Mouse (Mus musculus) forebrain, embryonic 11.5 days (tissue): Measurements from ENCODE around the gene Sorbs2. TPM values are rescaled to one million over a fixed set of nuclear protein-coding genes. Genes with fewer than 3 reads are reported as not detected.

ENCODE experiments used
- ATAC-seq: fragments of 200-750 bp; cut with Nextera tagmentation; replicated peaks from 2 replicates; pipeline ENCODE4 v1.8.0; 2017; ENCODE audit warnings: moderate TSS enrichment; ENCODE audit not compliant: low FRiP score
- DNase-seq: peaks from one replicate; pipeline ENCODE4 v3.0.0-alpha.2; 2017; ENCODE audit warnings: low spot score
- H3K27ac ChIP-seq: fragments of 300-500 bp; sonication (generic); 2 replicates; pipeline ENCODE4 v1.5.1; 2014; ENCODE audit warnings: low read depth, low read length
- H3K27me3 ChIP-seq: fragments of 300-500 bp; sonication (generic); 2 replicates; pipeline ENCODE4 v1.6.1; 2014; ENCODE audit warnings: mild to moderate bottlenecking, low read length, mixed read lengths; ENCODE audit not compliant: control insufficient read depth, insufficient read depth
- H3K36me3 ChIP-seq: fragments of 300-500 bp; sonication (generic); 2 replicates; pipeline ENCODE4 v1.6.1; 2014; ENCODE audit warnings: mild to moderate bottlenecking, low read length, moderate library complexity, mixed read lengths; ENCODE audit not compliant: control insufficient read depth, insufficient read depth
- H3K4me1 ChIP-seq: fragments of 300-500 bp; sonication (generic); replicated peaks from 2 replicates; pipeline ENCODE4 v1.6.1; 2014; ENCODE audit warnings: low read length, mixed read lengths; ENCODE audit not compliant: control insufficient read depth, insufficient read depth
- H3K4me2 ChIP-seq: fragments of 300-500 bp; sonication (generic); 2 replicates; pipeline ENCODE4 v1.6.1; 2014; ENCODE audit warnings: low read depth, mild to moderate bottlenecking, low read length, moderate library complexity, mixed read lengths; ENCODE audit not compliant: severe bottlenecking
- H3K4me3 ChIP-seq: fragments of 300-500 bp; sonication (generic); 2 replicates; pipeline ENCODE4 v1.5.1; 2014; ENCODE audit warnings: low read depth, low read length
- H3K9ac ChIP-seq: fragments of 300-500 bp; sonication (generic); 2 replicates; pipeline ENCODE4 v1.6.1; 2014; ENCODE audit warnings: low read length
- H3K9me3 ChIP-seq: fragments of 300-500 bp; sonication (generic); 2 replicates; pipeline ENCODE4 v1.6.1; 2016; ENCODE audit warnings: low read length, mixed read lengths; ENCODE audit not compliant: control insufficient read depth
- WGBS: fragments of 180-500 bp; shearing (Covaris S2); extraction: QIAGEN DNeasy Blood & Tissue Kit; methylation state at CpG from one replicate; pipeline ENCODE4 v1.1.7; 2014; 5-methylcytosine and 5-hydroxymethylcytosine counted together
- polyA plus RNA-seq: library from polyadenylated mRNA; unstranded; fragments of >200 nt; fragmentation: Nextera tagmentation; extraction: Ambion mirVana; gene quantifications from 2 replicates; pipeline ENCODE4 v1.2.1, GENCODE M21; 2014

The Sorbs2 gene
- polyA plus RNA-seq, 1 experiment from 2014 or later: 83.0 TPM

- no peak for ATAC-seq
Observed at GRCm38 (mm10) chr8:45637745-45638144, 130.2 kb downstream of the Sorbs2 start.

GRCm38 (mm10) chr8:45639444-45639843, 131.9 kb downstream of the Sorbs2 start:
- no peak for ATAC-seq
- H3K27ac ChIP-seq: no peak overlapping the region
- no peaks in the 10 kb centered on the region for H3K27me3 ChIP-seq
- DNase-seq: no peak
- H3K9ac ChIP-seq: no peak overlapping the region
- no peaks in the 10 kb centered on the region for H3K9me3 ChIP-seq
- no peak overlapping the region for H3K4me3 ChIP-seq
- no peaks in the 10 kb centered on the region for H3K4me1 ChIP-seq
- no peaks in the 10 kb centered on the region for H3K36me3 ChIP-seq
- H3K4me2 ChIP-seq: no peak overlapping the region

More at GRCm38 (mm10) chr8:45637745-45638144, 130.2 kb downstream of the Sorbs2 start:
- no peak for DNase-seq
- Histone ChIP-seq H3K9ac (no peak overlapping the region), H3K27me3 (no peaks in the 10 kb centered on the region), H3K4me2 (no peak overlapping the region), H3K27ac (no peak overlapping the region), H3K4me3 (no peak overlapping the region), H3K36me3 (no peaks in the 10 kb centered on the region), H3K4me1 (no peaks in the 10 kb centered on the region), H3K9me3 (no peaks in the 10 kb centered on the region)
- 86% methylated on average over 1 of the region's 1 CpGs for WGBS

DNA sequence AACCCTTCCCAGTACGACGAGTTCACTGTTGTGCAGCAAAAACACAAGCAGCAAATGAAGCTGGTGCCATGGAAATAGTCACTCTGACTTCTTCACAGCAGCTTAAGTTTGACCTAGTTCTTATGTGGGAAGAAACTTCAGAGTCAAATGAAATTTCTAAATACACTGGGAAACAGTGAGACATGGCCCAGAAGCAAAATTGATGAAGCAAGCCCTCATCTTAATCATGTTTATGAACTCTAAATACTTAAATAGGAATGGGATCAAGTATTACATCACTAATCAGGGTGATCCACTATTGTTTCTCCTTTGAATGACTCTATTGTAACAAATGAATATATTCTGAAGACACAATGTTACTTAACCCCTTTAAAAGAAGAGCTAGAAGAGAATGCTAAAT, 137.1 kb downstream of the Sorbs2 start:
- H3K9ac ChIP-seq: no peak overlapping the region
- H3K27ac ChIP-seq: no peak overlapping the region
- no peaks in the 10 kb centered on the region for H3K4me1 ChIP-seq
- DNase-seq (no peak), ATAC-seq (no peak)
- H3K36me3 ChIP-seq: no peaks in the 10 kb centered on the region
- H3K9me3 ChIP-seq: no peaks in the 10 kb centered on the region
- 90% methylated on average over 2 of the region's 2 CpGs for WGBS
- H3K4me2 ChIP-seq: no peak overlapping the region
- no peak overlapping the region for H3K4me3 ChIP-seq
- no peaks in the 10 kb centered on the region for H3K27me3 ChIP-seq

DNA sequence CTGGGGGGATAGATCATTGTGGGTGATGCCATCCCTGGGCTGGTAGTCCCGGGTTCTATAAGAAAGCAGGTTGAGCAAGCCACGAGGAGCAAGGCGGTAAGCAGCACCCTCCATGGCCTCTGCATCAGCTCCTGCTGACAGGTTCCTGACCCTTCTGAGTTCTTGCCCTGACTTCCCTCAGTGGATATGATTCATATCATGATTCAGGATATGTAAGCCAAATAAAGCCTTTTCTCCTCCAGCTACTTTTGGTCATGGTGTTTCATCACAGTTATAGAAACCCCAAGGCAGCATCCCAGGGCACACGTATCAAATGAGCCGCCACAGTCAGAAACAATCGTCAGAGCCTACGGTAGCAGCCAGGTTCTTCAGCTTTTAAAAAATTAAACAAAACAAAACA, 141.5 kb downstream of the Sorbs2 start:
- Histone ChIP-seq H3K36me3 (no peaks in the 10 kb centered on the region), H3K9me3 (no peaks in the 10 kb centered on the region), H3K4me2 (no peak overlapping the region), H3K9ac (no peak overlapping the region), H3K4me1 (no peaks in the 10 kb centered on the region), H3K27me3 (no peaks in the 10 kb centered on the region), H3K4me3 (no peak overlapping the region), H3K27ac (no peak overlapping the region)
- no peak for ATAC-seq
- WGBS: 93% methylated on average over 7 of the region's 7 CpGs
- DNase-seq: no peak

DNA sequence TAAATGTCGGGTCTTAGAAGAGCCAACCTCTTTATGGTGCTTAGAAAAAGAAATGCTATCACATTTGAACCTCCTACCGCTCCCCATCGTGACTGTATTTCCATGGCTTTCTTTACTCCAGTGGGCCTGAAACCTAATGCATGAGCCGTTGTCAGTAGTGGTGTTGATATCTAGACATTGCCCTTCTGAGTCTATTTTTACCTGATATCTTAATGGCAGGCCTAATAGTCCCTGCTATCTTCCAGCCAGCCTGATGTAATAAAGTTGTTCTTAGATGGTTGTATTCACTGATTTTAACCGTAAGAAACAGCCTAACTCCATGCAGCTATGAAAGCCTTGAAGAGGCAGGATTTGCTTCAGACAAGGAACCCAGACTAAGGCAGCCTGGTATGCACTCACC, 142.4 kb downstream of the Sorbs2 start:
- Histone ChIP-seq H3K9ac (no peak overlapping the region), H3K4me2 (no peak overlapping the region), H3K36me3 (no peaks in the 10 kb centered on the region), H3K27ac (no peak overlapping the region), H3K9me3 (no peaks in the 10 kb centered on the region), H3K27me3 (no peaks in the 10 kb centered on the region), H3K4me3 (no peak overlapping the region), H3K4me1 (no peaks in the 10 kb centered on the region; the same call in 1 of the 2 replicates)
- WGBS: 94% methylated on average over 5 of the region's 5 CpGs
- no peak for DNase-seq
- no peak for ATAC-seq

GRCm38 (mm10) chr8:45658021-45658420, 150.4 kb downstream of the Sorbs2 start:
- no peaks in the 10 kb centered on the region for H3K36me3 ChIP-seq
- WGBS: 71% methylated on average over 3 of the region's 3 CpGs
- H3K27ac ChIP-seq: no peak overlapping the region
- no peaks in the 10 kb centered on the region for H3K27me3 ChIP-seq
- H3K9me3 ChIP-seq: no peaks in the 10 kb centered on the region
- no peak overlapping the region for H3K4me2 ChIP-seq
- no peak overlapping the region for H3K9ac ChIP-seq
- DNase-seq (no peak), ATAC-seq (no peak)
- H3K4me1 ChIP-seq: peaks cover 6% of the 10 kb centered on the region; the same call in 1 of the 2 replicates
- H3K4me3 ChIP-seq: no peak overlapping the region

DNA sequence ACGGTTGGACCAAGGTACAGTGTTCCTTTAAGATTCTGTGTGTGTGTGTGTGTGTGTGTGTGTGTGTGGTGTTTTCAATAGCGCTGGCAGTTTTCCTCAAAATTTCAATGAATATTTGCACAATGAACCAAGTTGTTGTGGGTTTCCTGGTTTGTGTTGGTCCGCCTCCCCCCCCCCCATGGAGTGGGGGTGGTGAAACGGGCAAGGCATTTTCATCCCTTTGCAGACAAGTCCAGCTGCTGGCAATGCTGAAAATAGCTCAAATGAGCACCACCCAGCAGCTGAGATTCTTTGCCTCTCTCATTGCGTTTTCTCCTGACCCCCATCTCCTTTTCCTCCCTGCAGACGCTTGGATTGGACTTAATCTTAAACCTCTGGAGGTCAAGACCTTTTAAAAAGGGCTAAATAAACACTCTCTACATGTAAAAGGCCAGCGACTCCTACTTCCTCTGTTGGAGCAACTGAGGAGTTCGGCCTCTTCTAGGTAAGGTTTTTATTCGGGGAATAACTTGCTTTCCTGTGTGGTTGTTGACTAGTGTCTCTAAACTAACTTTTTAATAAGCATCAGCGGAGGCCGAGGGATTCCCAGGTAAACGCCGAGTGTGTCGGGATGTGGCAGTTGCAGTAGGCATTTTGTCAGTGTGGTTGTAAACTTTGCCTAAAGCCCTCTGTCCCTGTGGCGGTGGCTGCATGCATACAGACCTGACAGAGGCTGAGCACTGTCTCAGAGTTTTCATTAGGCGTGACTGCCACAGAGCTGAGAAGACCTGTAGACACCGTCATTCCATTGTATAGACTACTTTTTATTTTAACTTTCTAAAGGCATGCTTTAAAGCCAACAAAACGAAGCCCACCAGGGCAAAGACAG, 151.1 kb downstream of the Sorbs2 start:
- H3K4me1 ChIP-seq: peaks cover 6% of the 10 kb centered on the region; the same call in 1 of the 2 replicates
- no peak overlapping the region for H3K4me2 ChIP-seq
- no peak for DNase-seq
- no peaks in the 10 kb centered on the region for H3K36me3 ChIP-seq
- H3K9me3 ChIP-seq: no peaks in the 10 kb centered on the region
- 30% methylated on average over 18 of the region's 18 CpGs for WGBS
- H3K9ac ChIP-seq: no peak overlapping the region
- no peak overlapping the region for H3K4me3 ChIP-seq
- no peaks in the 10 kb centered on the region for H3K27me3 ChIP-seq
- no peak overlapping the region for H3K27ac ChIP-seq
- ATAC-seq: no peak

GRCm38 (mm10) chr8:45659473-45659872, 151.9 kb downstream of the Sorbs2 start:
- ATAC-seq (no peak), DNase-seq (no peak)
- H3K4me2 ChIP-seq: no peak overlapping the region
- peaks cover 6% of the 10 kb centered on the region; the same call in 1 of the 2 replicates for H3K4me1 ChIP-seq
- 81% methylated on average over 4 of the region's 4 CpGs for WGBS
- H3K27me3 ChIP-seq: no peaks in the 10 kb centered on the region
- no peaks in the 10 kb centered on the region for H3K36me3 ChIP-seq
- no peak overlapping the region for H3K27ac ChIP-seq
- H3K9ac ChIP-seq: no peak overlapping the region
- H3K9me3 ChIP-seq: no peaks in the 10 kb centered on the region
- H3K4me3 ChIP-seq: no peak overlapping the region

- Histone ChIP-seq H3K9me3 (no peaks in the 10 kb centered on the region), H3K4me3 (no peak overlapping the region), H3K4me1 (peaks cover 6% of the 10 kb centered on the region; the same call in 1 of the 2 replicates), H3K4me2 (no peak overlapping the region), H3K27me3 (no peaks in the 10 kb centered on the region), H3K27ac (no peak overlapping the region), H3K9ac (no peak overlapping the region), H3K36me3 (no peaks in the 10 kb centered on the region)
- no peak for DNase-seq
- ATAC-seq: no peak
- WGBS: 71% methylated on average over 12 of the region's 12 CpGs
Observed at GRCm38 (mm10) chr8:45660570-45660969, 153.0 kb downstream of the Sorbs2 start.
